Mouse (Mus musculus) megakaryocyte progenitor cell, adult 5-6 weeks (primary cell): ENCODE measurements at regions not wholly inside any gene's neighbourhood (a gene's known extent, or its start where the extent isn't known, plus 50 kb on each side); places are given as distances from the start of the nearest gene placed in this dataset.

Experiments used
- ATAC-seq: replicated peaks from 2 replicates; pipeline ENCODE4 v1.8.0; 2016; ENCODE audit warnings: mild to moderate bottlenecking, moderate TSS enrichment, inconsistent platforms; ENCODE audit not compliant: poor library complexity

DNA sequence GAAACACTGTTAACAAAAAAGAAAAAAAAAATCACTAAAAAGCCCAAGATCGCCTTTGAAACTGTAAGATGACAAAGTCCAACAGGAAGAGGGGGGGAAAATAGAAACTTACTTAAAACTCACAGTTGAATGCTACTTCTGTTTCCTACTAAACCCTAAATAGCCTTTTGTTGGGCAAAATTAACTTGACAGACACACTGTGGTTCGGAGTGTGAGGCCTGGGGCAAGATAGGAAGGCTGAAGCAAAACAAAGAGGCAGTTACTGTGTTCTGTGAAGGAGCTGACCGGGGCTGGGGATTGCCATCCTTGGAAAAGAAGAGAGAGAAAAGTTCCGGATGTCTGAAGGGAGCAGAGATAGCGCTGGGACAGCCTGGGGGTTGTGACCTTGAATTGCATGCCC, 627.7 kb upstream of the Pkn2 start:
- ATAC-seq: peak; percentile 63

GRCm38 (mm10) chr3:143508280-143508679, 626.5 kb upstream of the Pkn2 start:
- ATAC-seq: peak; percentile 84

DNA sequence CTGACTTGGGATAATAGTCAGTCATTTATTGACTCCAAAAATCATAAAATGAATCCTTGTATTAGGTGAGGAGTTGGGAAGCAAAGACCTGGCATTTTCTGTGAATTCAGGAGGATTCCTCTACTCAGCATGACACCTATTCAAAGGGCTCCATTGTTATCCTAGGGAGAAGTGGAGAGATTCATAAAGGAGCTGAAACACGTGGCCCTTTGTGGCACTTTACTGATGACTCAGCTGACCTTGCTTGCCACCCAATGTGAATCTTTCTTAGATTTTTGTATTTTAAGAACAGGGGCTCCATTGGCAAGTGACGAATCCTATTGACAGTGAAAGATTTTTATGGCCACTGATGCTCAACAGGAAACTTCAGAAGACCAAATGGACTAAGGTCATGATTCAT, 619.2 kb upstream of the Pkn2 start:
- ATAC-seq: no peak

- no peak for ATAC-seq
These were observed 613.6 kb upstream of the Pkn2 start for GRCm38 (mm10) chr3:143495389-143495788.

DNA sequence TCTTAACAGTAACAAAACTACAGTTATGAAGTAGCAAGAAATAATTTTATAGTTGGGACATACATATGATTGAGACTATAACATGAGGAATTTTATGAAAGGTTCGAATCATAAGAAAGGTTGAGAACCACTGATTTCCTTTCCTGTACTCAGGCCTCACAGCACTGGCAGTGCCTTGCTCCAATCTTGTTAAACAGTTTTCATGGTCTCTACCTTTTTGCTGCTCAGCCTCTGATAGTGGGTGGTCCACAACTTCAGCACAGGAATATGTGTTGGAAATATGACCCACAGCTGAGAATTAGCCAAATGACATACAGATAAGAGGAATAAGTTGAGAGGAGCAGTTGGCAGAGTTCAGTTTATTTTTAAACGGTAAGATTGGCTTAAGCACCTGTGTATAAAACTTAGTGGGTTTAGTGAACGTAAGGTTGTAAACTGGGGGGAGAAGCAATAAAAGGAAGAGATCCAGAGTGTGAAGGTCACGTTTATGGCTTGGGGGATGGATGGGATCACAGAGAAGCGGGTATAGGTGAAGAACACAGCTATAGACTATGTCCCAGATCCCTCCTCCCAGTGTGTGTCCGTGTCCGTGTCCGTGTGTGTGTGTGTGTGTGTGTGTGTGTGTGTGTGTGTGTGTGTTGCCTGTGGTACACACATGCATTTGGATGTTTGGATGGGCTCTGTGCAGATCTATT, 596.3 kb upstream of the Pkn2 start:
- ATAC-seq: no peak

DNA sequence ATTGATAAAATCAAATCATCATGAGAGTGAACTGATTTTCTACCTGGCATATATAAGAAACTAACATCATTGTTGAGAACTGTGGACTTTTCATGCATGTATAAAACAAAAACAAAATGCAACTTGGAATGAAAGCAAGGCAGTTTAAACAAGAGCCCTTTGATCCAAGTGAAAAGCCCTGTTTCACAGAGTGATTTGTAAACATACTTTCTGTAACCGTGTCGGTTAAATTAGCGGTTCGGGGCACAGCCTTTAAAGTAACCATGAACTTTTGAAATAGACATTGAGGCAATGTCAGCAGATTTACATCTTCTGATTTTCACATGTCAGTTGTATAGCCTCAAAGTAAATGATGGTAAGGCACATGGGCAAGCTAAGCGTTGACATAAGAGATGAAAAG, 593.7 kb upstream of the Pkn2 start:
- ATAC-seq: no peak

DNA sequence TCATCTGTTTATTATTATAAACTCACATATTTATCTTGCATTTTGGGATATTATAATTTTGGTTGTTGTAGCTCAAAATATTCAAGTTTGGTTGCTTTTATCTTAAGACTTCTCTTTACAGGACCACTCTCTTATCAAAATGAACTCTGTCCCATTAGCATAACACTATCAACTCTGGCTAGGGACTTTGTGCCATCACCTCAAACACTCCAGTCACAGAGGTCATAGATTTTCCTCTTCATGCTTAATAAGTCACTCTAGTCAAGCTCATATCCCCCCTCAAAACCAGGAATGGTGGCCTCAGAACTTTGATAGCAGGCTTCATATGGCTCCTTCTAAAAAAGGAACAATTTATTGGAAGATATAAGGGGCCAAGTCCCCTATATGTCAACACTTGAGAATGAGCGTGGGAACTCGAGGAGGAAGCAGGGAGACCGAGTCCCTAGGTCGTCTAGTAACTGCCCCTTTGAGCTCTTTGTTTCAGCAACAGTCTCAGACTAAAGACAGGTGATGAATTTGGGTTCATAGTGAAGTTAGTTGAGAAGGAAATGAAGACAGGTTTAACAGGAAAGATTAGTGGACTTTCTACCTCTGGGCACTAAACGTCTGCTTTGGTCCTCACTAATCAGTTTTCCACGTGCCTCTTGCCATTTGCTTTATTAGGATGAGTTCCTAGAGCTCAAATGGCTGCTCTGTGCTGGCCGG, 565.4 kb upstream of the Pkn2 start:
- no peak for ATAC-seq

DNA sequence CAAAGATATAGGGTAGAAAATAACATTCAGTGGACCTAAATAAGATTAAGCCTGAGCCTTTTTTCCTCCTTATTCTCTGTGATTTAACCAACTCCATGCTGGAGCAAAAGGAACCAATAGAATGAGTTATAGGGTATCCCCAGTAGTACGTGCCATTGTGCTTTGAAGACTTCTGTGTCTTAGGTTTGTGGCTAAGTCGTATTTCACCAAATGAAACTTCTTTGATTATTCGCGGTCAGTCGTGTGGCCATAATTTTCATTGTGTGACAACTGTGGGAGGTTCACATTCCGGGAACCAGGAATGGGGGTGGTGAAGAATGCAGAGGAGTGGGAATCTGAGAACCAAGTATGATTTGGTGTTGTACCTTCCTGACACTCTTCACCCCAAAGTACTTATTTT, 535.6 kb upstream of the Pkn2 start:
- no peak for ATAC-seq

DNA sequence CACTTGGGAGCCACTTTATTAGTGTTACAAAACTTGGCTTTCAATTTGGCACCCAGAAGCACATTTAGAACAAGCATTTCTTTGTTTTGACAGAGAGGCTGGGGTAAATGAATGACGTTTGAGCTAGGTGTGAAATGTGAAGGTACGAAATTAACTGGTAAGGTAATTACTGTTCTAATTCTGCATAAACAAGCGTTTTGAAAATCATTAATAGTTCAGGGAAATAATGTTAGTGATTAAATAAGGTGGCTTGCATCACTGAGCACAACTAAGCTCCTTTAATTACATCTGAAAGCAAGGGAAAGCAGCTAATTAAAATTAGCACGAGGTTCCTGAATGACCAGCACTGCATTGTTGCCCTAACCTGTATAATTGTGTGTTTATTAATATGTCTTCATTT, 529.9 kb upstream of the Pkn2 start:
- no peak for ATAC-seq

GRCm38 (mm10) chr3:143398966-143399365, 517.2 kb upstream of the Pkn2 start:
- ATAC-seq: no peak

DNA sequence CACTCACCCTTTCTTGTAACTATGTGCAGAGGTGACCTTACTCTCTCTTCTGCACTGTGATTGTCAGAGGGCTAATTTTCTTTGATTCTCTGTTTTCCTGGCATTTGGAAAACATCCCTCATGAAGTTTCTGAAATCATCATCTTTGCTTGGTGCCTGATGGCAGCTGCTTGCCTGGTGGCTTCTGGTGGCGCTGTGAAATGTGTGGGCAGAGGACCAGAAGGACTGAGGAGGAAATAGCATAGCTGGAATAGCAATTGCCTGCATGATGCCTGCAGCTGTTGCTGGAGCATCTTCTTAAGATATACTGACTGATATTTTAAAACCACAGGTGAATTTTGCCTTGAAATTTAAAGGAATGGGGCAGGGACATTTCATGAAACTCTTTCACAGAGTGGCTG, 502.6 kb upstream of the Pkn2 start:
- ATAC-seq: no peak

DNA sequence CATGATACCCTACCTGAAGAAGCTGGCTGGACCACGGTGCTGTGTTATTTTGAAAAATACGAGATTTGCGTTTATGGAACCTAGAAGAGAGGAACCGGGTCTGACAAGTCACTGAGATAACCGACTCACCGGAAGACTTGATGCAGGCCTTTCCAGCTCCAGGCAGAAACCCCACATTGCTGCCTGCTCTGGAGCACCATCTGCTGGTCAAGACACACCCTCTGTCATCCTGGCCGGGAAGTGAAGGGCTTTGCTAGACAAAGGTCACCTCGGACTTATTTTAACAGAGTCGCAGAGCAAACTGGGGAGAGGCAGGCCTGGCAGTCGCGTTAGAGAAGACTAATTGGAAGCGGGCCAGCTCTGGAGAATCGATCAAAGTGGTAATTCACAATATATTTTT, 497.4 kb upstream of the Pkn2 start:
- ATAC-seq: peak; percentile 99

GRCm38 (mm10) chr3:143377446-143377845, 495.6 kb upstream of the Pkn2 start:
- no peak for ATAC-seq

GRCm38 (mm10) chr3:143375527-143376061, 493.8 kb upstream of the Pkn2 start:
- ATAC-seq: no peak

GRCm38 (mm10) chr3:143373501-143373900, 491.7 kb upstream of the Pkn2 start:
- no peak for ATAC-seq

- no peak for ATAC-seq
These were observed 487.2 kb upstream of the Pkn2 start for GRCm38 (mm10) chr3:143369002-143369401.

DNA sequence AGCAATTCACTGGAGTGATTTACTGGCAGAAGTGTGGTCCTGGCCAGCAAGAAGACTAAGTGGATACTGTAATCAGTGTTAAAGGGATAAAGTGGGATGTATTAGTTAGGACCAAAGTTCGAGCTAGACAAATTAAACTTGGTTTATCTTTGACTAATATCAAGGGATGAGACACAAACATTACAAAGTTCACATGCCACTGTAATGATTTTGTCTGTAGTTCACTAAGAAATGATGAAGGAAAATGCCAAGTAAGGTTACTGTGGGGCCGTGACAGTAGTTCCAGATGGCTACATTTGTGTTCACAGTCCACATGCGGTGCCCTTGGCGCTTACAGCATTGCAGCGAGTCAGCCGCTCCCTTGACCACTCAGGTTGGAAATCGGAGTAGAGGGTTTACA, 458.2 kb upstream of the Pkn2 start:
- ATAC-seq: no peak

DNA sequence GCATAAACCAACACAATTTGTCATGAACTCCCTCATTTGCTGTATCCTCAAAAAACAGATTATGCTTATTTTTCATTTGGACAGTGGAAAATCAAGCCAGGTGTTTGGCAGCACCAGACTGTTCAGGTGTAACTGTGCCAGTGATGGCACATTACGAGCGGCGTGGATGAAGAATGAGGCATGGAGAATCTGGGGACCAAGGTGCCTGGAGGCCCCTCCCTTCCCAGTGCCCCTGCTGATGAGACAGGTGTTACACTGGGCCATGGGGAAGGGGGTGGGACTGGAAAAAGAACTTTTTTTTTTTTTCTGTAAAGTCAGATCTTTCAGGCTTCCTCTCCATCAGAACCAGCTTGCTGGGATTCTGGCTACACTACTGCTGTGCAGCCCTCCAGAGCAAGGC, 451.5 kb upstream of the Pkn2 start:
- no peak for ATAC-seq

DNA sequence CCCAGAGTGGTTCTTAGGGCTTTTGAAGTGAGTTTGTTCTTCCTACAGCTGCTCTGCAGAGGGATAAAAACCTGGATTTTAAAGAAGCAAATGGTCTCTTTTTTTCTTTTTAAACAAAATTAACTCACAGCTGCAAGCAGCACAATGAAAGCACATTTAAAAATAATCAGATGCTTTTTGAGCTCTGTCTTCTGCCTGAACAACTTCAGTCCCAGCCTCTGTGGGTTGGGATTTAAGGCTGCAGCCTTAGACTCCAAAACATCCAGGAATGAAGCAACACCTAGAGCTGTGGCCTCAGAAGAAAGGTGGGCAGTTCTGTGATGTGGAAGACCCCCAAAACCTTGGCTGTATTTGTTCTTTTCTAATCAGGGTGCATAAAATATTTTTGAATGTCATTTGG, 446.7 kb upstream of the Pkn2 start:
- no peak for ATAC-seq

GRCm38 (mm10) chr3:143327652-143328051, 445.8 kb upstream of the Pkn2 start:
- ATAC-seq: no peak

- no peak for ATAC-seq
These were observed 434.7 kb upstream of the Pkn2 start for GRCm38 (mm10) chr3:143316457-143316856.

DNA sequence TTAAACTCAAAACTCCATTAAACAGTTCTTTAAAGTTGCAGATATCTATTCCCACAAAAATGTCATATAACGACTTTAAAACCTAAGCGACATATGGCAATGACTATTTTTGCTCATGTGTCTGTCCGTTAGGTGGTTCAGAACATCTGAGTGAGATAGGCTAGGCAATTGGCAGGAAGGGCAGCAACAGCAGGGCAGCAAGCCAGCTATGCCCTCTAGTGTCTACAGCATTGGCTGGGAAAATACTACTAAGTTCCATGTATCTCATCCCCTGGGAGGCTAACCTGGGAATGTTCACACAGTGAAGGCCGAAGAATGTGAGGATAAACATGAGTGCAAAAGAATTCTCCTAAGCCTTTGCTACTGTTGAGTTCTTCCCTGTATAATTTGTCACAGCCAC, 410.0 kb upstream of the Pkn2 start:
- no peak for ATAC-seq

- no peak for ATAC-seq
These were observed 382.3 kb upstream of the Pkn2 start for GRCm38 (mm10) chr3:143264132-143264531.
